Mouse (Mus musculus) large intestine, adult 2 months (tissue): ENCODE measurements around the gene Lce1a1. TPM values are rescaled to one million over a fixed set of nuclear protein-coding genes. Genes with fewer than 3 reads are reported as not detected.

Source experiments
- polyA plus RNA-seq: library from polyadenylated mRNA; depleted of rRNA; stranded (reverse); fragments of >200 nt; gene quantifications from 2 replicates; pipeline ENCODE4 v1.2.3, GENCODE M21; 2012; rRNA removed

Lce1a1 gene
- polyA plus RNA-seq, 1 experiment = not detected

Other genes starting within 250 kb of the Lce1a1 start
- gene Sprr2i, start 240.3 kb downstream of the Lce1a1 start, polyA plus RNA-seq = not detected in 2 replicates
- not detected in 2 replicates for gene Sprr2j-ps, start 230.2 kb downstream of the Lce1a1 start, polyA plus RNA-seq
- 7.5 and 8.2 TPM in 2 replicates for gene Gm9774, start 218.9 kb downstream of the Lce1a1 start, polyA plus RNA-seq
- gene Sprr2k, start 215.7 kb downstream of the Lce1a1 start, polyA plus RNA-seq = not detected in 2 replicates
- not detected in 2 replicates for gene Sprr1b, start 209.5 kb downstream of the Lce1a1 start, polyA plus RNA-seq
- 0.37 TPM in 1 of 2 replicates, not detected in the other for gene Sprr3, start 189.6 kb downstream of the Lce1a1 start, polyA plus RNA-seq
- gene Sprr1a, start 162.4 kb downstream of the Lce1a1 start, polyA plus RNA-seq = 8.5 and 16.7 TPM in 2 replicates
- not detected in 2 replicates for gene Sprr4, start 147.8 kb downstream of the Lce1a1 start, polyA plus RNA-seq
- not detected in 2 replicates for gene 2310046K23Rik, start 113.8 kb downstream of the Lce1a1 start, polyA plus RNA-seq
- gene Ivl, start 74.6 kb downstream of the Lce1a1 start, polyA plus RNA-seq = not detected in 2 replicates
- gene Smcp, start 59.3 kb downstream of the Lce1a1 start, polyA plus RNA-seq = 0.69 TPM in 1 of 2 replicates, not detected in the other
- not detected in 2 replicates for gene 2210017I01Rik, start 40.8 kb downstream of the Lce1a1 start, polyA plus RNA-seq
- not detected in 2 replicates for gene Lce6a, start 26.6 kb downstream of the Lce1a1 start, polyA plus RNA-seq
- gene Lce1b, start 8.6 kb upstream of the Lce1a1 start, polyA plus RNA-seq = 0.15 TPM in 1 of 2 replicates, not detected in the other
- not detected in 2 replicates for gene Lce1a2, start 22.0 kb upstream of the Lce1a1 start, polyA plus RNA-seq
- gene Lce1c, start 30.9 kb upstream of the Lce1a1 start, polyA plus RNA-seq = not detected in 2 replicates
- not detected in 2 replicates for gene Lce1d, start 38.9 kb upstream of the Lce1a1 start, polyA plus RNA-seq
- not detected in 2 replicates for gene Lce1e, start 60.8 kb upstream of the Lce1a1 start, polyA plus RNA-seq
- not detected in 2 replicates for gene Lce1f, start 72.0 kb upstream of the Lce1a1 start, polyA plus RNA-seq
- gene Gm38119, start 90.8 kb upstream of the Lce1a1 start, polyA plus RNA-seq = not detected in 2 replicates
- not detected in 2 replicates for gene Lce1g, start 104.0 kb upstream of the Lce1a1 start, polyA plus RNA-seq
- gene Lce1h, start 116.8 kb upstream of the Lce1a1 start, polyA plus RNA-seq = not detected in 2 replicates
- not detected in 2 replicates for gene Lce1i, start 130.6 kb upstream of the Lce1a1 start, polyA plus RNA-seq
- gene Lce1j, start 142.2 kb upstream of the Lce1a1 start, polyA plus RNA-seq = not detected in 2 replicates
- gene Lce1k, start 159.6 kb upstream of the Lce1a1 start, polyA plus RNA-seq = not detected in 2 replicates
- not detected in 2 replicates for gene Kprp, start 178.9 kb upstream of the Lce1a1 start, polyA plus RNA-seq
- gene Lce1l, start 203.0 kb upstream of the Lce1a1 start, polyA plus RNA-seq = not detected in 2 replicates
- not detected in 2 replicates for gene 2310050C09Rik, start 221.9 kb upstream of the Lce1a1 start, polyA plus RNA-seq